Mouse (Mus musculus) embryo, embryonic 10 days (tissue): ENCODE results near the gene Zfp697.
"Not testable (repeated sequence)": the region's sequence is repeated elsewhere in the genome, so short reads cannot be mapped to it uniquely, and the experiment has no call there.

ENCODE experiments used
- DNase-seq: peaks from one replicate; pipeline ENCODE4 v3.0.0-alpha.2; 2015; ENCODE audit warnings: low spot score

The Zfp697 gene

DNA sequence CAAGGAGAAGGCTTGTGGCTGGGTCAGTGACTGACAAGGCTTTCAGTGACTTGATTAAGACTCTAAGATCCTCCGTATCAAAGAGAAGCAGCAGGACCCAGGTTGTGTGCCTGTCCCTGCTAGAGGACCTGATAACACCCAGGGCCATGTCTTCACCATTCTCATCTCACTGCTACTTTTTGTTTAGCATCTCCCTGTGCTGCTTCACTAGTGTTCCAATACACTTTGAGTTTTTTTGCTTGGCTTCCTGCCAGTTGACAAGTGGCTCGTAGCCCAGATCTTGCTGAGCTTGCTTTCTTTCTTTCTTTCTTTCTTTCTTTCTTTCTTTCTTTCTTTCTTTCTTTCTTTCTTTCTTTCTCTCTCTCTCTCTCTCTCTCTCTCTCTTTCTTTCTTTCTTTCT lies 140.5 kb downstream of the Zfp697 start:
- DNase-seq, result not testable (repeated sequence)

GRCm38 (mm10) chr3:98524552-98524951 lies 142.3 kb downstream of the Zfp697 start:
- DNase-seq, result not testable (repeated sequence)

- DNase-seq, result not testable (repeated sequence)
These were observed 142.7 kb downstream of the Zfp697 start for GRCm38 (mm10) chr3:98524978-98525377.

GRCm38 (mm10) chr3:98547641-98548040 lies 165.4 kb downstream of the Zfp697 start:
- not testable (repeated sequence) for DNase-seq

- DNase-seq, result not testable (repeated sequence)
These were observed 166.2 kb downstream of the Zfp697 start for GRCm38 (mm10) chr3:98548495-98548894.

DNA sequence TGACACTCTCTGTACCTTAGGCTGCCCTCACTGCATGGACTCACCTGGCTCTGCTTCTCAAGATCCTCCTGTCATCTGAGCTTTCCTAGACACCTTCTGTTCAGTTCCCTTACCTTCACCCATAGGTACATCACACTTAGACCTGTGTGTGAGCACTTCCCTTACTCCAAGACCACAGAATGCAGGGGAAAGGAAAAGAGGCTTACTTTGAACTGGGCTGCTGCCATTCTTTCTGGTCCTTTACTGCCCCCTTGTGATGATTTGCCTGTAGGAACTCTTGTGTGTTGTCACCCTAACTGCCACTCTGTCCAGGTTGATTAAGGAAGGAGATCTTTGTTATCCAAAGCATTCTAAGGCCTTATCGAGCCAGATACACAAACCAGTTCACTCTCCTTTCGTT lies 168.0 kb downstream of the Zfp697 start:
- not testable (repeated sequence) for DNase-seq

DNA sequence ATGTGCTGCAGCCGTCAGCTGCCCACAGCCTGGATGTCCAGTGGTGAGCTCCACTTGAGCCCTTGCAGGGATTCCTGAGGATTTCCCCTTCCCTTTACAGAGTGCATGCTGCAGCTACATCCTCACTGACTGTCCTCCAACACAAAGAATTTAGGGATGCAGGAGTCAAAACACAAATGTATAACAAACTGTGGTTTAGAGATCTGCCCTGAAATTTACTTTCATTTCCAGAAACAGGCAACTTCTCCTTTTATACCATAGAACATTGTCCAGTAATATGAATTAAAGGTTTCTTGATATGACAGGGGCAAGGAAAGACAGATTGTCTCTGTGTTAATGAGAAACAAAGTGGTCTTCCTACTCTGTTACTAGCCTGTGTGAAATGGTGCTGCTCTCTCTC lies 168.6 kb downstream of the Zfp697 start:
- DNase-seq, result not testable (repeated sequence)

DNA sequence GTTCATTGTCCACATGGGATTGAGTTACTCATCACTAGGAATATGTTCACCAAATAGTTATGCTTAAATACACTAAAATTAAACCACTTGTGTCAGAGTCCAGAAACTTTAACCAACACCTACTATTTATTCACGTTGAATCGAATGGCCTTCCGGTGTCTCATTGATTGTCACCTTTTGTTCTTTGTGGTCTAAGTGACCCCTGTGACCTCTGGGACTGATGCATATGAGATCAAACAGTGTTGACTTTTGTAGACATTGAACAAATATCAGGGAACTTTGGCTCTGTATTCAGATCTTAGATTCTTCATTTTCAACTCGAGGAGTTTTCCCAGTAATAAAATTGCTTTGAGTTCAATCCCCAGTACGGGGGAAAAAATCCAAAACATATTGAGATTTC lies 178.4 kb downstream of the Zfp697 start:
- DNase-seq, result not testable (repeated sequence)

DNA sequence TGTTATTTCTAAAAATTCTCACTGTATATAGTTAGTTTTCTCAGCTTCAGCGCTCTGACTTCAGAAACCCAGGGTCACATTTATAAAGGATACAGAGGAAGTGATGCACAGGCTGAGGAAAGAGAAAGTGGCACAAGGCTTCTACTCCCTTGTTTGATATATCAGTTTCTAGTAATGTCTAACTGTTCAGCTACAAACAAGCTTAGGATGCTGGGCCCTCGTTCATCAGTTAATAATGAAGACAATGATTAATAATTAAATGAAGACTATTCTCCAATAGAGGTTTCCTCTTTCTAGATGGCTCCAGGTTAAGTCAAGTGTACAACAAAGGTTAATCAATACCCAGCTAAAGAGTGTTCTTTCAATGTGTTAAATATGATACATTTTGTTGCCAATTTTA lies 181.6 kb downstream of the Zfp697 start:
- not testable (repeated sequence) for DNase-seq

- not testable (repeated sequence) for DNase-seq
These were observed 182.6 kb downstream of the Zfp697 start for GRCm38 (mm10) chr3:98564894-98565293.

DNA sequence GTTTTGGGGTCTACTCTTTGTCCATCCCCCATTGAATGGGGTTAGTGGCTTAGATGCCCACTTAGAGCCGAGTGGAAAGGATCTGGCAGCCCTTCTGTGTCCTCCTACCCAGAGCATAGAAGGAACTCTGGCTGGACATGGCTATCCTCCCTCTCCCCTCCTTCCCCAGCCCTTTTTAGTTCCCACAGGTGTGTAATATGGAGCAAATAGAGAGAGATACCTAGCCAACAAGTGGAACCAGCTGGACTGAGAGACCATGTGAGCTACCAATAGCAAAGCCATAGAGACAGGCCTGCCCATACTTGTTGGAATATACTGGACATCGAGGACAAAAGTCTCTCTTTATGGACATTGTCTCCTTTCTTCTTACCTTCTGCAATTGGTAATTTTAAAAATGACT lies 185.5 kb downstream of the Zfp697 start:
- DNase-seq, result not testable (repeated sequence)

GRCm38 (mm10) chr3:98581024-98581423 lies 198.8 kb downstream of the Zfp697 start:
- DNase-seq, result not testable (repeated sequence)

DNA sequence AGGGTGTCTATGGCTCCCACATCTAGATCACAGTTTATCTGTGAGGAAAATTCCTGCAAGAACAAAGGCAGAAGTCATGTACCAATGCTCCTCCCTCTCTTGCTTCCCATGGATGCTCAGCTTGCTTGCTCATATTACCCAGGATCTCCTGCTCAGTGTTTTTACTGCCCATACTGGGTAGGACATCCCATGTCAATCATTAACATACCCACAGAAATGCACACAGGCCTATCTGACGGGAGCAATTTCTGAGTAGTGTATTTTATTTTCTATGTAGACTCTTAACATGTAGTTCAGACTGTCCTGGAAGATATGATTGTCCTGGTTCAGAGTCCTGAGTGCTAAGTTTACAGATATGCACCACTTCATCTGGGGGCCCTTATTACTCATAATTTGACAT lies 199.9 kb downstream of the Zfp697 start:
- not testable (repeated sequence) for DNase-seq

GRCm38 (mm10) chr3:98582622-98583021 lies 200.4 kb downstream of the Zfp697 start:
- not testable (repeated sequence) for DNase-seq

- no peak for DNase-seq
These were observed 205.5 kb downstream of the Zfp697 start for GRCm38 (mm10) chr3:98587721-98588120.

DNA sequence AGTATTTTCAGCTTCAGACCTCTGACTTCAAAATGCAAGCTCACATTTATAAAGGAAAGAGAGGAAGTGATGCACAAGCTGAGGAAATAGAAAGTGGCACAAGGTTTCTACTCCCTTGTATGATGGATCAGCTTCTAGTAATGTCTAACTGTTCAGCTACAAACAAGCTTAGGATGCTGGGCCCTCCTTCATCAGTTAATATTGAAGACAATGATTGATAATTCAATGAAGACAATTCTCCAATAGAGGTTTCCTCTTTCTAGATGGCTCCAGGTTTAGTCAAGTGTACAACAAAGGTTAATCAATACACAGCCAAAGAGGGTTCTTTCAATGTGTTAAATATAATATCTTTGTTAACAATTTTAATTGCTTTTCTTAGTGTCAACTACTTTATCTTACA lies 206.4 kb downstream of the Zfp697 start, which contains the start of gene Gm10681:
Gene Gm10681 (minus strand): TSS at position 101 of the 400 bp plus-strand sequence.
- no peak for DNase-seq

DNA sequence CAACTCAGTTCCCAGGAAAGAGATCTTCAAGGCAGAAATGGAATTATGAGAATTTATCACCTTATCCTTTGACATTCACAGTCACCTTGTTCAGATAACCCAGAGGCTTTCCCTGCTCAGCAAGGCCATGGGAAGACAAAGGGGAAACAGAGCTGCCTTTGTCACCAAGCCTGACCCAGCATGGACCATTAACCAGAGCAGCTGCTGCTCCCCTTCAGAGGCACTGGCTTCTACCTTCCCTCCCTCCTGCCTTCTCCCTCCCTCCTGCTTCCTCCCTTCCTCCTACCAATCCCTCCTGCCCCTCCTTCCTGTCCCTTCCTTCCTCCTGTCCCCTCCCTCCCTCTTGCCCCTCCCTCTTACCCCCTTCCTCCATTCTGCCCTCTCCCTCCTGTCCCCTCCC lies 231.3 kb downstream of the Zfp697 start:
- DNase-seq, result not testable (repeated sequence)

- DNase-seq, result no peak
These were observed 231.7 kb downstream of the Zfp697 start for GRCm38 (mm10) chr3:98613963-98614362.

GRCm38 (mm10) chr3:98614406-98614927 lies 232.2 kb downstream of the Zfp697 start:
- not testable (repeated sequence) for DNase-seq

DNA sequence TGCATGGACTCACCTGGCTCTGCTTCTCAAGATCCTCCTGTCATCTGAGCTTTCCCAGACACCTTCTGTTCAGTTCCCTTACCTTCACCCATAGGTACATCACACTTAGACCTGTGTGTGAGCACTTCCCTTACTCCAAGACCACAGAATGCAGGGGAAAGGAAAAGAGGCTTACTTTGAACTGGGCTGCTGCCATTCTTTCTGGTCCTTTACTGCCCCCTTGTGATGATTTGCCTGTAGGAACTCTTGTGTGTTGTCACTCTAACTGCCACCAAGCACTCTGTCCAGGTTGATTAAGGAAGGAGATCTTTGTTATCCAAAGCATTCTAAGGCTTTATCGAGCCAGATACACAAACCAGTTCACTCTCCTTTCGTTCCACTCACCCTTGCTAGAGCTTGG lies 234.0 kb downstream of the Zfp697 start:
- not testable (repeated sequence) for DNase-seq

DNA sequence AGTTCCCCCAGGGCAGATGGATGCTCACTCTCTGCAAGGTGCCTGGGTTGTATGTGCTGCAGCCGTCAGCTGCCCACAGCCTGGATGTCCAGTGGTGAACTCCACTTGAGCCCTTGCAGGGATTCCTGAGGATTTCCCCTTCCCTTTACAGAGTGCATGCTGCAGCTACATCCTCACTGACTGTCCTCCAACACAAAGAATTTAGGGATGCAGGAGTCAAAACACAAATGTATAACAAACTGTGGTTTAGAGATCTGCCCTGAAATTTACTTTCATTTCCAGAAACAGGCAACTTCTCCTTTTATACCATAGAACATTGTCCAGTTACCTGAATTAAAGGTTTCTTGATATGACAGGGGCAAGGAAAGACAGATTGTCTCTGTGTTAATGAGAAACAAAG lies 234.5 kb downstream of the Zfp697 start:
- DNase-seq, result not testable (repeated sequence)

- DNase-seq, result no peak
These were observed 247.4 kb downstream of the Zfp697 start for GRCm38 (mm10) chr3:98629633-98630032.

DNA sequence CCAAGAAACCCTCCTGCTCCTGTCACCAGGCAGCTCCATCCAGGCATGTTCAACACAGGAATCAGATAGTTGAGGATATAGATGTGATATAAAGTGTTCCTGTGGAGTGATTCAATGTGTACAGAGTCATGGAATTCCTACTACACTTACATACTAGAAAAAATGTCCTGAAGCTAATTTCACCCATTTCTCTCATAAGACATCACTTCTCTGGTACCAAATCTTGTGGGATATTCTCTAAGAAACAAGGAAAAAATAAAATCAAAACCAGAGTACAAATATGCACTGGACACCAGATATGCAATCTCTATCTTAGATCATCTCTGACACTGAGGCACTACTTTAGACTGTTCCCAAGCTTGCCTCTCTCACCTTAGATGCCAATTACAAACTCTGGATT lies 247.9 kb downstream of the Zfp697 start, which contains the start of gene Hsd3b5:
Gene Hsd3b5 (minus strand): TSS at position 101 of the 400 bp plus-strand sequence.
- no peak for DNase-seq

DNA sequence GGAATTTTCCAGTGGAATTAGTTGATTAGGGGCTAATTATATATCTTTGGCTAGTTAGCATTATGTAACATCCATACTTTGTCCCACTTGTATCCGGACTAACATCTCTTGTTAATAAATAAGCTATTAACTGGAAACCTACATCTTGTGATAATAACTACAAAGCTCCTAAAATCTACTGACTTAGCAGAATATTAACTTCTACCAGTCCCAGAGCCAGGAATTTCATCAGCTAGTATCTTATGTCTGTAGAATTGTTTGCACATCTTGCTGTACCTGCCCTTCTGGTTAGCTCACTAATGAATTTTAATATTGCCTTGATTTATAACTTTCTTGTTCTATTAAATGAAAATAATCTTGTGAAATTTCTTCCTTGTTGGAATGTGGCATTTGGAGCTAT lies 252.9 kb downstream of the Zfp697 start:
- DNase-seq, result no peak
